Mouse (Mus musculus) C2C12 (cell line): ENCODE data around the gene Kcnq4. TPM values are rescaled to one million over a fixed set of nuclear protein-coding genes. Genes with fewer than 3 reads are reported as not detected.

ENCODE experiments used
- H3K27me3 ChIP-seq: one replicate; pipeline ENCODE4 v1.6.1; 2011; ENCODE audit not compliant: control insufficient read depth, insufficient read depth, insufficient read length
- H3K36me3 ChIP-seq: one replicate; pipeline ENCODE4 v1.6.1; 2011; ENCODE audit not compliant: control insufficient read depth, insufficient read depth
- H3K4me3 ChIP-seq: one replicate; pipeline ENCODE4 v1.5.1; 2011; ENCODE audit warnings: mild to moderate bottlenecking, control low read depth; ENCODE audit not compliant: poor library complexity, insufficient read depth, severe bottlenecking
- H3K79me2 ChIP-seq: one replicate; pipeline ENCODE4 v1.6.1; 2011; ENCODE audit not compliant: control insufficient read depth, insufficient read depth
- H3K79me3 ChIP-seq: one replicate; pipeline ENCODE4 v1.6.1; 2011; ENCODE audit warnings: low read depth, control low read depth
- H3ac ChIP-seq: one replicate; pipeline ENCODE3; 2011; ENCODE audit warnings: low read depth; ENCODE audit not compliant: control insufficient read depth, insufficient read length
- CEBPB ChIP-seq: IDR thresholded peaks from one replicate; pipeline ENCODE4 v1.6.1; 2011; ENCODE audit warnings: low read depth, mild to moderate bottlenecking, control low read depth, moderate library complexity
- CTCF ChIP-seq: IDR thresholded peaks from one replicate; pipeline ENCODE4 v1.5.1; 2011; ENCODE audit not compliant: control insufficient read depth, insufficient read depth, insufficient read length
- FOSL1 ChIP-seq: IDR thresholded peaks from one replicate; pipeline ENCODE4 v1.8.0; 2011; ENCODE audit warnings: mild to moderate bottlenecking, low read length; ENCODE audit not compliant: poor library complexity, insufficient read depth, severe bottlenecking
- MAX ChIP-seq: IDR thresholded peaks from one replicate; pipeline ENCODE4 v1.6.1; 2011; ENCODE audit warnings: mild to moderate bottlenecking, control low read depth
- MYOD1 ChIP-seq: IDR thresholded peaks from one replicate; pipeline ENCODE4 v1.6.1; 2011; ENCODE audit warnings: low read depth; ENCODE audit not compliant: control insufficient read depth, insufficient read length
- MYOG ChIP-seq: IDR thresholded peaks from one replicate; pipeline ENCODE4 v1.6.1; 2011; ENCODE audit not compliant: control insufficient read depth, insufficient read length; ENCODE audit errors: extremely low read depth
- USF1 ChIP-seq: IDR thresholded peaks from one replicate; pipeline ENCODE4 v1.6.1; 2011; ENCODE audit warnings: low read depth, mild to moderate bottlenecking, control low read depth, moderate library complexity
- long read RNA-seq, 2 experiments: library from polyadenylated mRNA; unstranded; transcript quantifications; one replicate each; pipeline ENCODE4 v2.0.0; 2019 to 2020
- polyA plus RNA-seq: library from polyadenylated mRNA; unstranded; fragments of >200 nt; fragmentation: generic; extraction: Trizol; gene quantifications from one replicate; pipeline ENCODE4 v1.2.1, GENCODE M21; 2012; ENCODE audit warnings: missing spikeins

Gene Kcnq4
- polyA plus RNA-seq = 0.75 TPM
- long read RNA-seq, experiment 1 = 0 reads
- long read RNA-seq, experiment 2, partial matches to known transcripts = 0 of 1 reads
- long read RNA-seq, experiment 2, other reads (novel, unspliced or antisense) = 1 of 1 reads

DNA sequence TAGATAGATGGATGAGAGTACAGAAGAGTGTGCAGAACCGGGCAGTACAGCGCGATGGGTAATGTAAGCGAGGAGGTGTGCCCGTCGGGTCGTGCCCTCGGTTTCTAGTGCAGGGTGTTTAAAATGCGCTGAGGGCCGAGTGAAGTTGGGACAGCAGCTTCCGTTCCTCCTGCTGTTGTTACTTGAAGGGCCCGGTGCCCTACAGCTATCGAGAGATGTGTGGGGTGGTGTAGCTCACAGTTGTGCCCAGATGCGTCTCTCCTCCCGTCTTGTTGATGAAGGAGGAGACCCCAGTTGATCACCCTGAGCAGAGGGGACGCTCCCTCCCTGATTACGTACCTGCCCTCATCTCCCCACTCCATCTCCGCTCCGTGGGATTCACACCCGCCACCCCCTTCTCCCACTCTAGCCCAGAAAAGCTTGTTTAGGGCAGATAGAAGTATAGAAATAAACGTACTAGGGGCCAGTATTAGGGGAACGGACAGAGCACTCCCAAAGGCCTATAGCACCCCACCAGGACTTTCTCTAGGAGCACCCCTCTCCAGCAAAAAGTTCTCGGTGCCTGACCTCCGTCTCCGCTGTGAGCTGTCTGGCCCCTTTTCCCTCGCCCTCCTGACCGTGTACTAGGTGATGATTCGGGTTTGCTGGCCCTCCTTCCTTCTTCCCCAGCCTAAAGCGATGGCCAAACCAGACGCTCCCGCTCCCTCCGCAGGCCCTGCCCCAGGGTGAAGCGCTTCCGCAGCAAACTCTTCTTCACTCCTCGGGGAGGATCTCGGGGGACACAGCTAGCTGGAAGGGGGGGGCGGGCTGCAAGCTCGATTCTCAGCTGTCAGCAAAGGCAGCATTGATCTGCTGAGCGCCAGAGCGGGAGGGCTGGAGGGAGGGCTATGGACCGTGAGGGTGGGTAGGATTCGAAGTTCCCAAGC, at the start of gene Kcnq4:
Gene Kcnq4 (minus strand): TSS at position 672 of the 926 bp plus-strand sequence.
- Histone ChIP-seq H3K4me3 (no peak within 1 kb of the TSS), H3K79me2 (no peaks in the 10 kb centered on the region), H3K79me3 (no peaks in the 10 kb centered on the region), H3K27me3 (peaks cover 17% of the 10 kb centered on the region), H3K36me3 (no peaks in the 10 kb centered on the region), H3ac (no peak within 1 kb of the TSS)
- TF ChIP-seq MYOG (no peak), USF1 (no peak), FOSL1 (no peak), CTCF (no peak), MYOD1 (no peak), CEBPB (no peak)

DNA sequence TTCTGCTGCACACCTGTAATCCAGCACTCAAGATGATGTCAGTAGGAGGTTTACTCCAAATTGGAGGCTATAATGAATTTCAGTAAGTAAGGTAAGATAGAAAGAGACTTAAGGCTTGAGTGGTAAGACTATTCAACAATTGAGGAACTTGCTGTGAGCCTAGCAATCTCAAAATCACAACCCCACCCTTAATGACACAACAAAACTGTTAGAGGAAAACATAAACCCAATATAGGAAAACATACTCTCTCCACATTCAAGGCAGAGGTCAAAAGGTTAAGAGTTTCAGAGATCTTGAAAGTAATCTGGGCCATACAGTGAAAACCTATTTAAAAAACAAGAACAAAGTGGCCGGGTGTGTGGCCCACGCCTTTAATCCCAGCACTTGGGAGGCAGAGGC, 48.3 kb upstream of the Kcnq4 start:
- Histone ChIP-seq H3K36me3 (no peaks in the 10 kb centered on the region), H3K4me3 (no peak overlapping the region), H3ac (no peak overlapping the region), H3K79me2 (peaks cover 97% of the 10 kb centered on the region), H3K27me3 (no peaks in the 10 kb centered on the region), H3K79me3 (peaks cover 73% of the 10 kb centered on the region)
- TF ChIP-seq MYOD1 (no peak), CTCF (no peak), FOSL1 (no peak), CEBPB (no peak), MYOG (no peak), MAX (no peak), USF1 (no peak)

DNA sequence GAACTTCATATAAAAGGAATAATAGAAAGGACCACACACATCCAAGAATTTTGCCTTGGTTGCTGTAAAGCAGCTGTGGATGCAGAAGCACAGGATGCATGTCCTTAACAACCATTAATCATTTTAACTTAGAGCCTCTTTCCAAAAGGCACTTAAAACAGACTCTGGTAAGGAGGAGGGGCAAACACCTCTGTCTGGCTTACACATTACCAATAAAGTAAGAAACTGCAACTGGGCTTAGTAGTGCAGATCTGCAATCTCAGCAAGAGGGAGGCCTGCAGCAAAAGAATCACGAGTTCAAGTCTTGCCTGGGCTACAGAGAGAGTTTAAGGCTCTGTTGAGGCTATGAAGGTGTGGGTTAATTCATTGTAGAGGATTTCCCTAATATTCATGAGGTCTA, 47.2 kb upstream of the Kcnq4 start:
- H3ac ChIP-seq = no peak overlapping the region
- H3K36me3 ChIP-seq = peaks cover 6% of the 10 kb centered on the region
- TF ChIP-seq CTCF = no peak
- no peak for TF ChIP-seq USF1
- no peak for TF ChIP-seq FOSL1
- TF ChIP-seq MYOD1 = no peak
- H3K27me3 ChIP-seq = no peaks in the 10 kb centered on the region
- H3K79me3 ChIP-seq = peaks cover 69% of the 10 kb centered on the region
- peaks cover 96% of the 10 kb centered on the region for H3K79me2 ChIP-seq
- H3K4me3 ChIP-seq = no peak overlapping the region

DNA sequence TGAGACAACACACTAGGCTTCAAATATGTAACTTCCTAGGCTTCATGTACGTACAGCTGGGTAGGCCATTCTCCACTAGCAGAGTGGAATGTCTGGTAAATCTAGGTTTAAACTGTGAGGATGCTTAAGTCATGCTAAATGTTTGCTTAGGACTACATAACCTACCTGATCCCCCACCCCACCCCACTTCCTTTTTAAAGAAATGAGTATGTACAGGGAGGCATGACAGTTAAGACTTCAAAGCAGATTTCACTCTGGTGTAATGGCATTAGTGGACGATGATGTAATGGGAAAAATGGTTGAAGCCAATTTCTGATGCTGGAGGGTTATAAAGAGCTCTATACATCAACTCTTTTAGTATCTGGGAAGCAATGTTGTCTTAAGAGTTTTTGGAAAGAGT, 44.5 kb upstream of the Kcnq4 start:
- Histone ChIP-seq H3K79me2 (peaks cover 75% of the 10 kb centered on the region), H3ac (no peak overlapping the region), H3K4me3 (no peak overlapping the region), H3K79me3 (peaks cover 48% of the 10 kb centered on the region), H3K27me3 (no peaks in the 10 kb centered on the region), H3K36me3 (peaks cover 32% of the 10 kb centered on the region)
- TF ChIP-seq MAX = no peak
- TF ChIP-seq CEBPB = no peak
- TF ChIP-seq MYOG = no peak
- TF ChIP-seq USF1 = no peak
- TF ChIP-seq CTCF = no peak
- no peak for TF ChIP-seq FOSL1
- TF ChIP-seq MYOD1 = no peak

DNA sequence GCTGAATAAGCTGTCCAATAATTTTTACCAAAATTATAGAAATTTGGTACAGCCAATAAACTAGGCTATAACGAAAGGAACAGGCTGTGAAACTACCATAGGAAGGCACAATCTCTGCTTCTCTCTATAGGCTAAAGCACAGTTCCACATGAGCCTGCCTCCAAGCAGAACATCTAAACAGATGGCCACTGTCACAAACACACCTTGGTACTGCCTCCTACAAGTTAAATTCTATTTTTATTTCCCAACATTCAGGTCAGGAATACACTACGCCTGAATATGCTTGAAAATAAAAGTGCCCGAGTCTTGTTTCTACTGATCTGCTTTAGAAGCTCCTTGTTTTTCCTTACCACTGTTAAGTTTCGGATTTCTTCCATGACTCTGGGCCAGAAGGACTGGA, 41.6 kb upstream of the Kcnq4 start:
- Histone ChIP-seq H3ac (no peak overlapping the region), H3K27me3 (no peaks in the 10 kb centered on the region), H3K79me2 (peaks cover 46% of the 10 kb centered on the region), H3K36me3 (peaks cover 55% of the 10 kb centered on the region), H3K4me3 (no peak overlapping the region), H3K79me3 (peaks cover 23% of the 10 kb centered on the region)
- TF ChIP-seq CTCF (no peak), MYOD1 (no peak), CEBPB (no peak), MAX (no peak), FOSL1 (no peak), USF1 (no peak), MYOG (no peak)
